Mouse (Mus musculus) heart, postnatal 25 days (tissue): Measurements from ENCODE around the gene Nsf. TPM values are rescaled to one million over a fixed set of nuclear protein-coding genes. Genes with fewer than 3 reads are reported as not detected.
"Not testable (repeated sequence)": the region's sequence is repeated elsewhere in the genome, so short reads cannot be mapped to it uniquely, and the experiment has no call there.

Experiments
- DNase-seq: peaks from one replicate; pipeline ENCODE4 v3.0.0; 2022; ENCODE audit warnings: low spot score
- intact Hi-C: fragments of 180-260 bp; cut with DNase I; formaldehyde crosslinking; loops from one replicate; pipeline ENCODE4 v1.15.1; 2025
- total RNA-seq, 2 experiments: library from RNA; stranded (reverse); gene quantifications; 2 replicates each; pipeline ENCODE4 v1.2.3; 2021

The Nsf gene
- 10 to 100 TPM; 31.3 to 31.9 TPM for total RNA-seq

GRCm38 (mm10) chr11:103953896-103954292 lies at the start of gene Nsf:
Gene Nsf (minus strand): TSS chr11:103954056.
- intact Hi-C loops: no loop called here
- peak; percentile 80 for DNase-seq

DNA sequence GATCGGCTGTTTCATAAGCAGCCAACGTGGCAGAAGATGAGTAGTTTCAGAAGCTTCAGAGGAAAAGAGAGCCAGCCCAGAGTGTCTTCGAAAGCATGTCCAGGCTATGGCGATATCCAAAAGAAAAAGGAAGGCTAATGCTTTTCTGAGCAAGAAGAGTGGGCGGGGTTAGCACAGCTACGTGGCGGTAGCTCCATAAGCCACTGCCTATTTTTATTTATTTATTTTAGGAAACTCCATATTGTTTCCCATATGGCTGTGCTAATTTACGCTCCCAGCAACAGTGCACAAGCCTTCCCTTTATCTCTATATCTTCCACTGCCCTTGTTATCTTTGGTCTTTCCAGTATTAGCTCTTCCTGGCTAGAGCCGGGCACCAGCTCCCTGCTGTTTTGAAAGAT lies 49.5 kb upstream of the Nsf start:
- DNase-seq: no peak

GRCm38 (mm10) chr11:104002191-104002590 lies 48.3 kb upstream of the Nsf start:
- intact Hi-C loops: no loop called here

More for the DNA sequence above, 49.5 kb upstream of the Nsf start:
- intact Hi-C loops: no loop called here

DNA sequence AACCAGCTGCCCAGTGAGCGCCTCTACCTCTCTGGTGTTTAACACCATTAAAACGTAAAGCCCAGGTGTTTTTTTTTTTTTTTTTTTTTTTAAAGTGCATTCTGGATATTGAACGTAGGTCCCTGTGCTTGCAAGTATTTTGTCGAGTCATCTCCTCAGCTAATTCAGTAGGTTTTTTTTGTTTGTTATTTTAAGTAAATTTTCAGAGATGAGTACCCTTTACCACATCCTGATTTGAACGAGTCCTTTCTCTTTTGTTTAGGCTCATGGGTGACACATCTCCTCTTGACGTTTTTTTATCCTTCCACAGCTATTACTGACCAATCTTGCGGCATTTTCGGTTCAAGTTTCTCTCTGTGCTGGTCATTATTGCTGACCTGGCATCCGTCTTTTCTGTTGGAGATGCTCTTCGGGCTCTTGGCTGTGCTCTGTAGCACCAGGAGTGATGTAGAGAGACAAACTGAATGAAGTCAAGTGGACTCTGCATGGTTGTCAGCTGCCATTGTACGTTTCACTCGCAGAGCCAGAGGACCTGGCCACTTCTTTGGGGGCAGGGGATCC lies 47.6 kb upstream of the Nsf start:
- no peak for DNase-seq
- intact Hi-C loops: no loop called here

More at GRCm38 (mm10) chr11:104002191-104002590, 48.3 kb upstream of the Nsf start:
- DNase-seq: no peak

GRCm38 (mm10) chr11:104000667-104001394 lies 47.0 kb upstream of the Nsf start:
- DNase-seq: peak; percentile 9
- intact Hi-C loops: no loop called here

- intact Hi-C loops: no loop called here
Measured at GRCm38 (mm10) chr11:103998737-103999136, 44.9 kb upstream of the Nsf start.

DNA sequence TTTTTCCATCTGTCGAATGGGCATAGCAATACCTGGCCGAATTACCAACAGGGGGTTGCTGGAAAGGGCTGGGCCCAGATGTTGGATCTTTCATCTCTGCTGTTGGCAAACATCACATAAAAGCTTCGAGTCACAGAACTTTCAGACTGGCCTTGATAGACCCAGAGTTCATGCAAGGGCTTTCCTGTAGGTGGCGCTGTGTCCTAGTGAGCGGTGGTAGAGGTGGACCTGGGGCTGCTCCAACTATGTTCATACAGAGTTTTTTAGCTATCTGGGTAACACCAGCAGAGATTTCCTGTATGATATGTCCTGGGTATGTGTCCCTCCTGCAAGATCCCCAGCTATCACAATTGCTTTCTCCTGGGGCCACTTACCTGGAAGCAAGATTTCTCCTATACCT lies 43.5 kb upstream of the Nsf start:
- DNase-seq: no peak
- intact Hi-C loops: no loop called here

More at GRCm38 (mm10) chr11:103998737-103999136, 44.9 kb upstream of the Nsf start:
- DNase-seq: no peak

- intact Hi-C loops: no loop called here
- no peak for DNase-seq
Measured at GRCm38 (mm10) chr11:103992638-103993037, 38.8 kb upstream of the Nsf start.

- peak; percentile 11 for DNase-seq
- intact Hi-C loops: not testable (repeated sequence)
Measured at GRCm38 (mm10) chr11:103990049-103990557, 36.2 kb upstream of the Nsf start.

- intact Hi-C loops: loop anchor here (1.0 kb wide), 1 partner anchor 184 kb away; no protein-coding TSS in a partner anchor
- DNase-seq: peak; percentile 21
Measured at GRCm38 (mm10) chr11:103987423-103987822, 33.6 kb upstream of the Nsf start.

DNA sequence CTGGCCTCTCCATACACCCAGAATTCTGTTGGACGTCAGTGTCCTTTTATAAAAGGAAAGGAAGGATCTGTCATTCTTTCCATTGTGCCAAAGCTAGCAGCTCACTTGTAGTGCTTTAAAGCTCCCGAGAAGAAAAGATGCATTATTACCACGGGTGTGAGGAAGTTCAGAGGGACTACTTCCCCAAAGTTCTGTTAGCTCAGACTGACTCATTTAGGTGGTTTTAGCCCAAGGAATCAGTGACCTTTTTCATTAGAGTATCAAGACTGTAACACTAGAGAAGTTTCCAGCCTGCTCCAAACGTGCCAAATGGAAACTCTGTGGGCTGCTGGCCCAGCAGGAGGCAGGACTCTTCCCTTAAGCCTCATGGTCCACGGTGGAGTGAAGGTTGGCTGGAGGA lies 30.2 kb upstream of the Nsf start:
- intact Hi-C loops: no loop called here
- no peak for DNase-seq

- DNase-seq: no peak
- intact Hi-C loops: no loop called here
Measured at GRCm38 (mm10) chr11:103981826-103982225, 28.0 kb upstream of the Nsf start.

- intact Hi-C loops: no loop called here
- DNase-seq: no peak
Measured at GRCm38 (mm10) chr11:103979381-103979780, 25.5 kb upstream of the Nsf start.

DNA sequence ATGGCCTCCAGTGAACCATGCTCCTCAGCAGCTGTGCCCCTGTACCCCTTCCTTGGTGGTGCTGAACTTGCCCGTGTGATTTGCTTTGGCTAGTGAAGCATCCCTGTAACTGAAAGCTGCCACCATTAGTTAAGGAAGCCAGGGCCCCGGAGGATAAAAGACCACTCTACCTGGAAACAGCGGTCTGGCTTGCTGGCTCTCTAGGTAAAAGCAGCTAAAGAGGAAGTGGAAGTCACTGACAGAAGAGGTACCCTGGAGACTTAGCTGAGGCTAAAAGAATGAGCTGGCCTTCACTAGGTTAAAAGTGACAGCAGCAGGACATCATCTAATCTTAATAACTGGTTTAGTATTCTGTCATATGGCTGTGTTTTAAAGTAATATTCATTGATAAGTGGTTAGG lies 17.0 kb upstream of the Nsf start:
- DNase-seq: no peak
- intact Hi-C loops: no loop called here

- intact Hi-C loops: no loop called here
Measured at GRCm38 (mm10) chr11:103969278-103969677, 15.4 kb upstream of the Nsf start.

GRCm38 (mm10) chr11:103967106-103967735 lies 13.4 kb upstream of the Nsf start:
- no peak for DNase-seq
- intact Hi-C loops: no loop called here

More at GRCm38 (mm10) chr11:103969278-103969677, 15.4 kb upstream of the Nsf start:
- DNase-seq: no peak

GRCm38 (mm10) chr11:103956866-103957265 lies 3.0 kb upstream of the Nsf start:
- DNase-seq: no peak
- intact Hi-C loops: no loop called here

GRCm38 (mm10) chr11:103953032-103953895 lies 592 bp downstream of the Nsf start:
- DNase-seq: no peak
- intact Hi-C loops: no loop called here

DNA sequence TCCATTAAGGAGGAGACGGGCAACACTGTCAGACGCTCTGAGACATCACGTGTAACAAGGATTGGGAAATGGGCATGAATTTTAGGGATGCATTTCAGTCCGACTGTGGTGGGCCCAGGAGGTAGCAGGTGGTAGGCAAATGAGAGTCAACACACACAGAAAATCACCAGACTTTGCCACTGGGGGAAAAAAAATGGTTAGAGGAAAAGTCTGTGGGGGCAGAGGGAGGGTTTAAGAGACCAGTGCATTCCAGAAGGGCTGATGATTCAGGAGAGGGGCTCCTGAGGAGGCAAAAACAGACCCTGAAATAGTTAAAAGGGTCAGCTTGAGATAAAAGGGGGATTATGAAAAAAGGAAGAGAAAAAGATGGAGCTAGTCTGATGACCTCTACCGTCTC lies 1.2 kb downstream of the Nsf start:
- intact Hi-C loops: no loop called here

GRCm38 (mm10) chr11:103951106-103951505 lies 2.8 kb downstream of the Nsf start:
- intact Hi-C loops: no loop called here
- no peak for DNase-seq

More for the DNA sequence above, 1.2 kb downstream of the Nsf start:
- DNase-seq: no peak
